Mouse (Mus musculus): Measurements from ENCODE around the gene Gm6657. TPM values are rescaled to one million over a fixed set of nuclear protein-coding genes. Genes with fewer than 3 reads are reported as not detected.

Gm6657 gene
- not detected in 2 replicates for polyA plus RNA-seq (2015; fragmentation: Nextera tagmentation; extraction: Ambion mirVana)

DNA sequence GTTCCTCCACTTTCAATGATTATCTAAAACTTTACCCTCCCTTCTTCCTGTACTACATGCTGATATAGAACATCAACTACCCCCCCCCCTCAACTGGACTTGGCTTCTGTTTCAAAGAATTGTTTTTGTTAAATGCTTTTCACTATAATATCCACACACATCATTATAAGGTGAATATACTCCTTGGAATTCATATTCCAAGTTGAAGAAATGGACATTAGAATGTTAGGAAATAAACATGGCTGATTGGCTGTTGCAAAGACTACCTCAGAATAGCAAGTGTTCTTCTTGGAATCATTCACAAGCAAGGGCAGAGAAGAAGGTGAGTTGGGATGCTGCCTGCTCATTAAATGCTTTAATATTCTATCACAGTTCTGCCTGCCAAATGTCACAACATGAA lies at the start of gene Gm6657:
TSS of gene Gm6657 (plus strand) at position 301 of the 400 bp plus-strand sequence.
- Histone ChIP-seq H3K9ac (no peak within 1 kb of the TSS), H3K27ac (no peak within 1 kb of the TSS), H3K9me3 (replicated peaks) (no peaks in the 10 kb centered on the region), H3K4me1 (no peaks in the 10 kb centered on the region), H3K4me3 (replicated peaks) (no peak within 1 kb of the TSS), H3K27me3 (no peaks in the 10 kb centered on the region), H3K36me3 (no peaks in the 10 kb centered on the region), H3K4me2 (no peak within 1 kb of the TSS)
- ATAC-seq (replicated peaks; ENCODE audit: low FRiP score), result no peak

DNA sequence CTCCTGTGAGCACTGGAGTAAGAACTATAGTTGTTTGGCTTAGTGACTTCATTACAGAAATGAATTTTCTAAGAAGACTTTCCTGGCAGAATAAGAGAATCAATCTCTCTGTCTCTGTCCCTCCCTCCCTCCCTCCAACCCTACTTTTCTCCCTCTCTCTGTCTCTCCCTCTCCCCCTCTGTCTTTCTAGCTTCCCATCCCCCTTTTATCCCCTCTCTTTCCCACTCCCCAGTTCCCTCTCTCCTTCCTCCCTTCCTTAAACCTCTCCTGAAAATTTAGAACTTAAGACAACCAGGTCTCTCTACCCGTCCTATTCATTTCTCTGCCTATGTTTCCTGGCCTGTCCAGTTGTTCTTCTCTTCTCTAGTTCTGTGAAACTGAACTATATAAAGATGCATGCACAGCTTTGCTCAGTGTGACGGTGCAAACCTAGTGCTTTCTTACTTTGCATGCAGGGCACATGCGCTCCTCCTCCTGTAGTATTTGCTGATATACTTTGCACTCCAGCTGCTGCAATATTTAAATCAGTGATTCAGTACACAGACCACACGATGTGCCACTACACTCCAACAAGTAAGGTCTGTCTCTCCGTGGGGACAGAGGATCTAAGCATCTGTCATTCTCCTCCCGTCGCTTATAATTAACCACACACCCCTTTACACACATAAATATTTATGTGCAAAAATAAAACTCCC lies 40.6 kb upstream of the Gm6657 start:
- 39% methylated on average over 7 of the region's 7 CpGs for WGBS

DNA sequence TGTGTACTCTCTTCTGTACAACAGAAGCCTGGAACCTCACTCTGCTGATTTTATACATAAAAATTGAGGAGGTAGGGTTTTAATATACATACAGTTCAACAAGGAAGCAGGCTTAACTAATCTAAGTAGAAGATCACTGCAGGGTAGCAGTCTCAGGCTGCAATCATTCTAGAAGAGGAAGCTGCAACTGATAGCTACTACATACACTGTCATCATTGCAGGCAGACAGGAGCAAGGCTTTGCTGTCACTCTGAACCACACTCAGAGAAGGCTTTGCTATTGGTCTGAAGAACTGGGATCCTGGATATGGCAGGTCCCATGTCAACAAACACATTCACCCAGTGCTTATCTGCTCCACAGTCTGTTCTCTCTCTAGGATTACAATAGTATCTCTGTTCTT lies 23.9 kb upstream of the Gm6657 start:
- H3K36me3 ChIP-seq, result no peaks in the 10 kb centered on the region
- no peak overlapping the region for H3K9ac ChIP-seq
- H3K9me3 ChIP-seq (replicated peaks), result no peaks in the 10 kb centered on the region
- no peak overlapping the region for H3K4me3 ChIP-seq (replicated peaks)
- no peaks in the 10 kb centered on the region for H3K4me1 ChIP-seq
- no peak for ATAC-seq (replicated peaks; ENCODE audit: low FRiP score)
- no peaks in the 10 kb centered on the region for H3K27me3 ChIP-seq
- no peak overlapping the region for H3K4me2 ChIP-seq
- H3K27ac ChIP-seq, result no peak overlapping the region

More for the DNA sequence above, 40.6 kb upstream of the Gm6657 start:
- no peak for ATAC-seq (replicated peaks; ENCODE audit: low FRiP score)
- H3K27ac ChIP-seq, result no peak overlapping the region
- no peaks in the 10 kb centered on the region for H3K4me1 ChIP-seq
- no peak overlapping the region for H3K4me2 ChIP-seq
- no peak overlapping the region for H3K4me3 ChIP-seq (replicated peaks)
- no peaks in the 10 kb centered on the region for H3K9me3 ChIP-seq (replicated peaks)
- no peaks in the 10 kb centered on the region for H3K27me3 ChIP-seq
- no peak overlapping the region for H3K9ac ChIP-seq
- H3K36me3 ChIP-seq, result no peaks in the 10 kb centered on the region

DNA sequence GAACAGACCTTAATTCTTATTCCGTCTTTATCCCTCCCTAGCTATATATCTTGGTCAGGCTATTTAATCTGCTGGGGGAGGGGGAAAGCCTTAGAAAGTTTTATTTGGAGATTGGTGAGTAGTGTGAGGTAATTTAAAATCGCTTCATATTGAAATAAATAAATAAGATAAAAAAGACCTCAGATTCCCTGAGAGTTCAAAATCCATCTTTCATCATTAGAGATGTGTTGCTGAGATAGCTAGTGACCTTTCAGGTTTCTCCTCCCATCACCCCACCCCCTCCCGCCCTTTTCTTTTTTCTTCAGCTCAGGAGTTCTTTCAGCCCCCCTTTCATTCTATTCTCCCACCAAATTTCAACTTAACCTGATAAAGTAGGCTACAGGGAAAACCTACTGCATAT lies 20.1 kb upstream of the Gm6657 start:
- no peaks in the 10 kb centered on the region for H3K4me1 ChIP-seq
- no peak for ATAC-seq (replicated peaks; ENCODE audit: low FRiP score)
- WGBS, result 70% methylated on average over 3 of the region's 3 CpGs
- no peak overlapping the region for H3K4me3 ChIP-seq (replicated peaks)
- H3K9me3 ChIP-seq (replicated peaks), result no peaks in the 10 kb centered on the region
- H3K4me2 ChIP-seq, result no peak overlapping the region
- no peak overlapping the region for H3K27ac ChIP-seq
- H3K36me3 ChIP-seq, result no peaks in the 10 kb centered on the region
- no peak overlapping the region for H3K9ac ChIP-seq
- H3K27me3 ChIP-seq, result no peaks in the 10 kb centered on the region

DNA sequence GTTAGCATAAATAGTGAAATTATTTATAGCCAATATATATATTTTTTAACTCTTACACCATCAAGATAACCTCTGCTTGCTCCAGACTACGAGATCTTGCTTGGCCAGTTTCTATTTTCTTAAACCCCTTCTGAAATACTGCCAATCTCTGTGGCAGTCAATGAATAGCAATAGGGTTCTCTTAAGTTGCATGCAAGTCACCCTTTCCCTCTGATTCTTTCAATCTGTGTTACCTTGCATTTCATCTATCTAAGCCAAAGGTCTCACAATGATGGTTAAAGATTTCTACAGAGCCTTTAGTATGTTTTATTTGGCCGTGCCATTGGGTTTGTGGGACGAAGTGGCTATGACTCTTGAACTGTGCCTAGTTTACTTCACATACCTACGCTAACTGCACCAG lies 19.4 kb upstream of the Gm6657 start:
- no peaks in the 10 kb centered on the region for H3K4me1 ChIP-seq
- H3K36me3 ChIP-seq, result no peaks in the 10 kb centered on the region
- whole genome bisulfite sequencing, result 87% methylated on average over 4 of the region's 4 CpGs
- no peak overlapping the region for H3K4me2 ChIP-seq
- no peak overlapping the region for H3K9ac ChIP-seq
- H3K27me3 ChIP-seq, result no peaks in the 10 kb centered on the region
- no peak overlapping the region for H3K27ac ChIP-seq
- H3K9me3 ChIP-seq (replicated peaks), result no peaks in the 10 kb centered on the region
- no peak for ATAC-seq (replicated peaks; ENCODE audit: low FRiP score)
- no peak overlapping the region for H3K4me3 ChIP-seq (replicated peaks)

DNA sequence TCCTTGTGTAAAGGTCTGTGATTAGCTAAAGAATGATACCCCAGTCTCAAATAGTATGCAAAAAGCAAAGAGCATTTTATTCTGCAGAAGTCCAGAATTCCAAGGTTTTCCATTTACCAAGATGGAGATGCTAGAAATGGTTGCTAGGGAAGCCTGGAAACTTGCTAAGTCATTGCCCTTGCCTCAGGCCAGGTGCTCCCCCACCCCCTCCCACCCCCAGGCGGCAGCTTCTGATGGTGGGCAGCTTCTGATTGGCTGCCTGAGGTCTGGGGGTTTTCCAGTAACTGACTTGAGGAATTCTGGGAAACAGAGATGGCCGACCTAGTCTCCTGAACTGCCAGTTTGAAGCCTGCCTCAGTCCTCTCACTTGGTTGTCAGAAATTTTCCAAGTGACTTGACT lies 12.6 kb upstream of the Gm6657 start:
- 77% methylated on average over 2 of the region's 2 CpGs for WGBS
- Histone ChIP-seq H3K4me3 (replicated peaks) (no peak overlapping the region), H3K27me3 (no peaks in the 10 kb centered on the region), H3K9me3 (replicated peaks) (no peaks in the 10 kb centered on the region), H3K36me3 (no peaks in the 10 kb centered on the region), H3K9ac (no peak overlapping the region), H3K4me1 (no peaks in the 10 kb centered on the region), H3K27ac (no peak overlapping the region), H3K4me2 (no peak overlapping the region)
- ATAC-seq (replicated peaks; ENCODE audit: low FRiP score), result no peak

DNA sequence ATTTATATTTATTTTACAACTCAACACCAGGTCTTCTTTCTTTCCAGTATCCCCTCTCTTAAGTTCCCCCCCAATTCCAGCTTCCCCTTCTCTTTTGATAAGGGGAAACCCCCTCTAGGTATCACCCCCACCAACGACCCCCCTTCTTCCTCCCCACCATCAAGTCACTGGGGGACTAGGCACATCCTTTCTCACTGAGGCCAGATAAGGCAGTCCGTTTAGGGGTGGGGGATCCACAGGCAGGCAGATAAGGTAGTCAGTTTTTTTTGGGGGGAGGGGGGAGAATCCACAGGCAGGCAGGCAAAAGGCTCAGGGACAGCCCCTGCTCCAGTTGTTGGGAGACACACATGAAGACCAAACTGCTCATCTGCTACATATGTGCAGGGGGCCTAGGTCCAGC lies 1.3 kb downstream of the Gm6657 start:
- Histone ChIP-seq H3K9me3 (replicated peaks) (no peaks in the 10 kb centered on the region), H3K36me3 (no peaks in the 10 kb centered on the region), H3K4me2 (no peak overlapping the region), H3K4me3 (replicated peaks) (no peak overlapping the region), H3K27ac (no peak overlapping the region), H3K4me1 (no peaks in the 10 kb centered on the region), H3K27me3 (no peaks in the 10 kb centered on the region), H3K9ac (no peak overlapping the region)
- 70% methylated on average over 2 of the region's 2 CpGs for WGBS
- no peak for ATAC-seq (replicated peaks; ENCODE audit: low FRiP score)

DNA sequence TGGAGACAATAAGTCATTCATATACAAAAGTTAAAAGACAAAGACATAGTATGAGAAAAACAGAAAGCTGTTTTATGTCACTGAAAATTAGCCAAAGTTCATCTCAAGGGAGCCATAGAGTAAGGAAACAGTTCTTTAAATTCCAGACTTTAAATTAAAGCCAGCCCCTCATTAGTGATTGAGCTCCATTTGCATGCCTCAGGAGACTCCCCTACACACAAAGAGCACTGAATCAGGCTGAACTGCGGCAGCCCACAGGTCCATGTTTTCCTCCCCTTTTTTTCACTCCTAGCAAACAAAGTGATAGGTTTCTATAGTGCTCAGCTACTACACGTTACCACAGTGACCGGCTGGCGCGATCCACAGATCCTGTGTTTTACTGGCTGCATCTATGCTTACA lies 9.6 kb downstream of the Gm6657 start:
- no peaks in the 10 kb centered on the region for H3K27me3 ChIP-seq
- no peaks in the 10 kb centered on the region for H3K36me3 ChIP-seq
- ATAC-seq (replicated peaks; ENCODE audit: low FRiP score), result no peak
- 59% methylated on average over 5 of the region's 5 CpGs for WGBS
- H3K27ac ChIP-seq, result no peak overlapping the region
- H3K4me1 ChIP-seq, result no peaks in the 10 kb centered on the region
- H3K9me3 ChIP-seq (replicated peaks), result no peaks in the 10 kb centered on the region
- no peak overlapping the region for H3K9ac ChIP-seq
- no peak overlapping the region for H3K4me3 ChIP-seq (replicated peaks)
- no peak overlapping the region for H3K4me2 ChIP-seq

DNA sequence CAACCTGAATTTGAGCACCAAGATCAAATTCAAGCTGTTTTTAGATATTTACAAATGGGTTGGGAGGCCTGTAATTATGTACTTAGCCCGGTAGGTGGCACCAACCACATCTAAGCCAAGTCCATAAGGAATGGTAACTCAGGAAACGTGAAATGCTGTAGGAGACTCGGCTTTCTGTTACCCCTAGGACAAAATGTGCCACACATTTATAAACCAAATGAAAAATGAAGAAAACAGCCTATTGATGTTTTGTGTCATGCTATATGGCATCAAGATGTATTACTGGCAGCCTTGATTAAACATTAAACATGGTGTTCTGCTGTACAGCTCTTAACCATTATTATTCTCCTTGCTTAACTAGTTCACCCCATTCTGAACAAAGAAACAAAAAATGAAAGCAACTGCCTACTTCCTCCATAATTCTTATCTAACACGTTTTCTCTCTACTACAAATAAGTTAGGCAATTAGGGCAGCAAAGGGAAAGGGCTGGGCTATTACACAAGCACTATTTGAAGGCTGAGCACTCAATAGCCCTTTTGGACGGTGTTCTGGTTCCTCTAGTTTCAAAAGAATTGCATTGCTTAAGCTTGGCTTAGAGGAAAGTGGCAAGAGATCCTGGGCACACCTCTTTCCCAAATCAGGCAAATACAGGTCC lies 12.0 kb downstream of the Gm6657 start:
- Histone ChIP-seq H3K4me1 (no peaks in the 10 kb centered on the region), H3K9ac (no peak overlapping the region), H3K4me2 (peak overlapping the region; percentile 50), H3K4me3 (replicated peaks) (peak overlapping the region; percentile 16; the same call in 1 of the 2 replicates), H3K9me3 (replicated peaks) (no peaks in the 10 kb centered on the region), H3K27me3 (no peaks in the 10 kb centered on the region), H3K36me3 (no peaks in the 10 kb centered on the region), H3K27ac (no peak overlapping the region)
- 4% methylated on average over 5 of the region's 5 CpGs for WGBS
- ATAC-seq (replicated peaks; ENCODE audit: low FRiP score), result 0 out of 2 replicates have a peak, but pooled peaks have one; percentile 60

DNA sequence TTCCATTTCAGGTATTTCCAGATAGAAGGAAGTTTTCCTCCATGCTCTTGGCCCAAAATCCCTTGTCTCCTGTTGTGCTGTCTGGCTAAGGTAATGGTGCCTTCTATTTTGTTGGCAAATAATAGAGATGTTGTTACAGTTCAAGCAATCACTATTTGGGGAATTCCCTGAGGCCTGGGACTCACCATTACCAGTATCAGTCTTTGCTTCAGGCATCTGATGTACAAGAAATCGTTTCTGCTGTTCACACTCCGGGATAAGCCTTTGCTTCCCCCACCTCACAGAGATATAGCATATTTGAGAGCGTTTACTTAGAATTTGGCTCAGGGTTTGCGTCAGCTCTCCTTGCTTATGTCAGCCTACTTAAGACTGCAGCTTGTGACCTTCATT lies 12.5 kb downstream of the Gm6657 start:
- WGBS, result 83% methylated on average over 4 of the region's 4 CpGs
- H3K27ac ChIP-seq, result no peak overlapping the region
- H3K27me3 ChIP-seq, result no peaks in the 10 kb centered on the region
- H3K9me3 ChIP-seq (replicated peaks), result no peaks in the 10 kb centered on the region
- H3K4me2 ChIP-seq, result no peak overlapping the region
- no peak overlapping the region for H3K4me3 ChIP-seq (replicated peaks)
- H3K4me1 ChIP-seq, result no peaks in the 10 kb centered on the region
- ATAC-seq (replicated peaks; ENCODE audit: low FRiP score), result no peak
- H3K36me3 ChIP-seq, result no peaks in the 10 kb centered on the region
- H3K9ac ChIP-seq, result no peak overlapping the region

DNA sequence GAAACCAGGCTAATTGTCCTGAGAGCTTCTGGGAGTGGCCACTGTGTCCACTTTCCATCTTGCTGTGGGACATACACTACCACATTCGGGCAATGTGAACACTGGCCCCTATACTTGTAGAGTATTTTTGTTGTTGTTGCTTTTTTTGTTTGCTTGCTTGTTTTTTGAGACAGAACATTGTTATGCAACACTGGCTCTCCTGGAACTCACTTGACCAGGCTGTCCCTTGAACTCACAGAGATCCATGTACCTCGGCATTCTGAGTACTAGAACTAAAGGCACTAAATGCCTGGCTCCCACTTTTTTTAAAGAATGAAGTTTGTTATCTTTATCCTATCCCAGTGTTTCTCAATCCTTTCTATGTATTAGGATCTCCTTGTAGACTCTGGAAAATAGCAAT lies 15.8 kb downstream of the Gm6657 start:
- Histone ChIP-seq H3K36me3 (no peaks in the 10 kb centered on the region), H3K4me1 (no peaks in the 10 kb centered on the region), H3K4me3 (replicated peaks) (no peak overlapping the region), H3K27me3 (no peaks in the 10 kb centered on the region), H3K9me3 (replicated peaks) (no peaks in the 10 kb centered on the region), H3K4me2 (no peak overlapping the region), H3K27ac (no peak overlapping the region), H3K9ac (no peak overlapping the region)
- ATAC-seq (replicated peaks; ENCODE audit: low FRiP score), result no peak
- 90% methylated on average over 2 of the region's 2 CpGs for WGBS

DNA sequence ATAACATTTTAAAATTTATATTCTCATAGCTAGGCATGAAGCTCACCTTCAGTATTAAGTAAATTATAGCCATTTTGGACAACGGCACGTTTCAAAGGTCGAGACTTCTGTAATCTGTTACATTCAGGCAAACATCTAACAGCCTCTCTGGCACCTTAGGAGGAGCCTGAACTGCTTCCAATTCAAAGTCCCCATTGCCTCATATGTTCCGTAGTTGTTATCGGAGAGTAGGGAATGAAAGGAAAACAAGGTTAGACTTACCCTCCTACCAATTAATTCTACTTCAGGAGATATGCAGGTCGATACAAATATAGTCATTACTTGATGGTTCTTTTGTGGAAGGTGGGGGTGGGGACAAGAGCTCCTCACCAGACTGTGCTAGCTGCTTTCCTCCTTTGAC lies 21.4 kb downstream of the Gm6657 start:
- 70% methylated on average over 6 of the region's 6 CpGs for WGBS
- Histone ChIP-seq H3K36me3 (no peaks in the 10 kb centered on the region), H3K27ac (no peak overlapping the region), H3K27me3 (no peaks in the 10 kb centered on the region), H3K4me1 (no peaks in the 10 kb centered on the region), H3K9me3 (replicated peaks) (no peaks in the 10 kb centered on the region), H3K9ac (no peak overlapping the region), H3K4me3 (replicated peaks) (no peak overlapping the region), H3K4me2 (no peak overlapping the region)
- ATAC-seq (replicated peaks; ENCODE audit: low FRiP score), result no peak

Measured in kidney, embryonic 15.5 days (tissue).